In genomic region chr9:43011061-43011460, GRCm38 (mm10) we compare ENCODE assay signal across 14 mouse cellular contexts.
DNase-seq lines count a peak whose midpoint lies in the region; ATAC-seq and TF ChIP-seq lines count a peak whose summit lies in the region.
"Had no signal": no experiment of that assay in that cellular context is flagged by ENCODE, and none has a peak within 500 bp of the region (broad histone marks: within the 10 kb centered on the region; RNA-seq: fewer than 3 reads in every experiment).

No protein-coding gene starts in this region.

- intact Hi-C loops in gastrocnemius, adult 2 months (cut with DNase I), result no loop called here

- ATAC-seq in forebrain, embryonic 15.5 days (replicated peaks), result no peak
- no peak for ATAC-seq in hindbrain, embryonic 13.5 days (ENCODE audit: low FRiP score)
- ATAC-seq: CD4-positive, CD25-positive, alpha-beta regulatory T cell, adult 4 months; forebrain, embryonic 16.5 days had no signal

- H3K4me3 ChIP-seq in gastrocnemius, adult 2 months, result no peak overlapping the region
- H3K4me3 ChIP-seq in forebrain, embryonic 15.5 days, result no peak overlapping the region
- H3K4me3 ChIP-seq in hindbrain, embryonic 13.5 days, result no peak overlapping the region
- H3K4me3 ChIP-seq: embryonic facial prominence, embryonic 10.5 days had no signal

- H3K27me3 ChIP-seq in forebrain, embryonic 15.5 days, result no peaks in the 10 kb centered on the region
- H3K27me3 ChIP-seq in hindbrain, embryonic 13.5 days, result no peaks in the 10 kb centered on the region

- no peaks in the 10 kb centered on the region for H3K4me1 ChIP-seq in forebrain, embryonic 15.5 days
- no peaks in the 10 kb centered on the region for H3K4me1 ChIP-seq in hindbrain, embryonic 13.5 days (replicated peaks)
- H3K4me1 ChIP-seq: embryonic facial prominence, embryonic 10.5 days had no signal

- WGBS in forebrain, embryonic 15.5 days, result 85% methylated on average over 4 of the region's 4 CpGs
- 84% methylated on average over 4 of the region's 4 CpGs for WGBS in hindbrain, embryonic 13.5 days

- peaks cover 40% of the 10 kb centered on the region for H3K36me3 ChIP-seq in forebrain, embryonic 15.5 days
- peaks cover 63% of the 10 kb centered on the region for H3K36me3 ChIP-seq in hindbrain, embryonic 13.5 days

- no peaks in the 10 kb centered on the region for H3K9me3 ChIP-seq in forebrain, embryonic 15.5 days
- H3K9me3 ChIP-seq in hindbrain, embryonic 13.5 days, result no peaks in the 10 kb centered on the region
- H3K9me3 ChIP-seq: embryonic facial prominence, embryonic 10.5 days had no signal

- no peak overlapping the region for H3K27ac ChIP-seq in gastrocnemius, adult 2 months
- H3K27ac ChIP-seq in forebrain, embryonic 15.5 days (replicated peaks), result no peak overlapping the region
- H3K27ac ChIP-seq in hindbrain, embryonic 13.5 days, result no peak overlapping the region
- H3K27ac ChIP-seq: embryonic facial prominence, embryonic 10.5 days had no signal

- no peak overlapping the region for H3K4me2 ChIP-seq in forebrain, embryonic 15.5 days (replicated peaks)
- H3K4me2 ChIP-seq in hindbrain, embryonic 13.5 days, result no peak overlapping the region
- H3K4me2 ChIP-seq: lung, embryonic 14.5 days; midbrain, embryonic 11.5 days had no signal

- no peak for TF ChIP-seq CTCF in gastrocnemius, adult 2 months (IDR thresholded peaks at IDR 0.05)

- DNase-seq in gastrocnemius, adult 2 months, result peak; percentile 46
- DNase-seq in gastrocnemius, postnatal 4 days (ENCODE audit: low spot score in 2 of 2), result no peak
- DNase-seq in 3134 (ENCODE audit: extremely low read depth, insufficient read length, low spot score), result peak; percentile 67
- DNase-seq in adrenal gland, adult 8-10 months, result peak; percentile 75
- DNase-seq in left cerebral cortex, adult 8-10 months (ENCODE audit: low spot score in 2 of 2), result peak; percentile 14 to 64
- no peak for DNase-seq in thymus, postnatal 4 days
- DNase-seq: lung, embryonic 14.5 days; thymus, postnatal 25 days had no signal

- H3K9ac ChIP-seq in forebrain, embryonic 15.5 days (replicated peaks), result no peak overlapping the region
- no peak overlapping the region for H3K9ac ChIP-seq in hindbrain, embryonic 13.5 days
- H3K9ac ChIP-seq: lung, embryonic 14.5 days had no signal

Comparison
In these comparisons a context has a peak if more than half of its experiments do, and no peak if none do; other contexts are left out.
1. DNase-seq: peak in gastrocnemius, adult 2 months (single experiment), 3134 (single experiment), adrenal gland, adult 8-10 months (single experiment) and left cerebral cortex, adult 8-10 months (2 of 2); none in gastrocnemius, postnatal 4 days (0 of 2) and thymus, postnatal 4 days (single experiment).